Mouse (Mus musculus) cortical plate, adult 2 months (tissue): ENCODE data around the gene Gm45234. TPM values are rescaled to one million over a fixed set of nuclear protein-coding genes. Genes with fewer than 3 reads are reported as not detected.

Experiments
- H3K27ac ChIP-seq: fragments of 200-500 bp; 2 replicates; pipeline ENCODE4 v1.5.1; 2012; ENCODE audit warnings: low read length, control low read depth, inconsistent platforms; ENCODE audit not compliant: insufficient read depth
- H3K4me1 ChIP-seq: fragments of 200-500 bp; 2 replicates; pipeline ENCODE4 v1.6.1; 2011; ENCODE audit warnings: low read length; ENCODE audit not compliant: control insufficient read depth, insufficient read depth
- H3K4me3 ChIP-seq: fragments of 200-500 bp; 2 replicates; pipeline ENCODE4 v1.5.1; 2011; ENCODE audit warnings: mild to moderate bottlenecking, low read length, control low read depth; ENCODE audit not compliant: insufficient read depth
- CTCF ChIP-seq: fragments of 200-500 bp; IDR thresholded peaks from 2 replicates; pipeline ENCODE4 v1.5.1; 2011; ENCODE audit warnings: mild to moderate bottlenecking, control low read depth, low read length; ENCODE audit not compliant: insufficient read depth; ENCODE audit errors: extremely low read depth
- POLR2A ChIP-seq: fragments of 200-500 bp; IDR thresholded peaks from 2 replicates; pipeline ENCODE4 v1.6.1; 2011; ENCODE audit warnings: mild to moderate bottlenecking, low read length, control low read depth; ENCODE audit not compliant: insufficient read depth; ENCODE audit errors: extremely low read depth
- polyA plus RNA-seq: library from polyadenylated mRNA; depleted of rRNA; stranded (reverse); fragments of >200 nt; gene quantifications from 2 replicates; pipeline ENCODE4 v1.2.3, GENCODE M21; 2012

Gm45234 gene
- polyA plus RNA-seq, 1 experiment, result not detected

DNA sequence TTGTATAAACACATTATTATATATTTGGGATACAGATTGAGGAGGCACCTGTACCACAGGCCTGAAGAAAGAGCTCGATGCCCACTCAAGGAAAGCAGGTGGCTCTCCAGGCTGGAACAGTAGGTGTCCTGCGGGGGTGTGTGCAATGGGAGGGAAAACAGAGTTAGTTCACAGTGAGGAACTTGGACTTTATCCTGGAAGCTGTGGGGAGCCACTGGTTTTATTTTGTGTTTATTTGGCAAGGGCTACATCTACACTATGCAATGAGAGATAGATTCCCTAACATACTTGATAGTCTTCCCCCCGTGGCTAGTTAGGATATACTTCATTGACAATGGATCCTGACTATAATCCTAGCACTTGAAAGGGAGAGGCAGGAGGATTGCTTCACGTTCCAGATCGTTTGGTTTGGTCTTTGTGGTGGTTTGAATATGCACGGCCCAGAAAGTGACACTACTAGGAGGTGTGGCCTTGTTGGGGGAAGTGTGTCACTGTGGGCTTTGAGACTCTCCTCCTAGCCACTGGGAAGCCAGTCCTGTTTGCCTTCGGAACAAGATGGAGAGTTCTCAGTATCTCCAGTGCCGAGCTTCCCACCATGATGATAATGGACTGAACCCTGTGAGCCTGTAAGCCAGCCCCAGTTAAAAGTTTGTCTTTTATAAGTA lies 31.1 kb upstream of the Gm45234 start:
- no peak overlapping the region for H3K4me3 ChIP-seq
- no peaks in the 10 kb centered on the region for H3K4me1 ChIP-seq
- TF ChIP-seq CTCF, result no peak
- TF ChIP-seq POLR2A, result no peak
- no peak overlapping the region for H3K27ac ChIP-seq

- Histone ChIP-seq H3K4me3 (no peak overlapping the region), H3K27ac (no peak overlapping the region), H3K4me1 (peaks cover 7% of the 10 kb centered on the region)
- TF ChIP-seq POLR2A (no peak), CTCF (no peak)
Observed at GRCm38 (mm10) chr6:124782436-124782835, 26.6 kb upstream of the Gm45234 start.

DNA sequence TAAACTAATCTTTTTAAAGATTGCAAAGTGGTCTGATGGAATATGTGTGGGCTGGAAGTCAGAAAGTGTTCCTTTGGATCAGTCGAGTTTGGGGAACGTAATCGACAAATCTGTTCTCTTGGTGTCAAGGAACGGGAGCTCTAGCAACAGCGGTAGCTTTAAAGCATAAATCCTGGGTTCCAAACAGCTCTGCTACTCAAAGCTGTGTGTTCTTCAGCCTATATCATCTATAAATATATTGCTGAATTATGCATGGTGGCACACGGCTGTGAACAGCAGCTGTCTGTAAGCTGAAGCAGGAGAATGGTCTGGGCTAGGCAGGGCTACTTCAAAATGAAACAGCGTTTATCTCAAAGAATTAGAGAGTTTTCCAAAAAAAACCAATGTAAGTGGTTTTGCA lies 25.1 kb upstream of the Gm45234 start:
- Histone ChIP-seq H3K4me1 (peaks cover 7% of the 10 kb centered on the region), H3K27ac (no peak overlapping the region), H3K4me3 (no peak overlapping the region)
- TF ChIP-seq CTCF (no peak), POLR2A (no peak)

GRCm38 (mm10) chr6:124779984-124780416 lies 24.2 kb upstream of the Gm45234 start:
- no peak overlapping the region for H3K27ac ChIP-seq

DNA sequence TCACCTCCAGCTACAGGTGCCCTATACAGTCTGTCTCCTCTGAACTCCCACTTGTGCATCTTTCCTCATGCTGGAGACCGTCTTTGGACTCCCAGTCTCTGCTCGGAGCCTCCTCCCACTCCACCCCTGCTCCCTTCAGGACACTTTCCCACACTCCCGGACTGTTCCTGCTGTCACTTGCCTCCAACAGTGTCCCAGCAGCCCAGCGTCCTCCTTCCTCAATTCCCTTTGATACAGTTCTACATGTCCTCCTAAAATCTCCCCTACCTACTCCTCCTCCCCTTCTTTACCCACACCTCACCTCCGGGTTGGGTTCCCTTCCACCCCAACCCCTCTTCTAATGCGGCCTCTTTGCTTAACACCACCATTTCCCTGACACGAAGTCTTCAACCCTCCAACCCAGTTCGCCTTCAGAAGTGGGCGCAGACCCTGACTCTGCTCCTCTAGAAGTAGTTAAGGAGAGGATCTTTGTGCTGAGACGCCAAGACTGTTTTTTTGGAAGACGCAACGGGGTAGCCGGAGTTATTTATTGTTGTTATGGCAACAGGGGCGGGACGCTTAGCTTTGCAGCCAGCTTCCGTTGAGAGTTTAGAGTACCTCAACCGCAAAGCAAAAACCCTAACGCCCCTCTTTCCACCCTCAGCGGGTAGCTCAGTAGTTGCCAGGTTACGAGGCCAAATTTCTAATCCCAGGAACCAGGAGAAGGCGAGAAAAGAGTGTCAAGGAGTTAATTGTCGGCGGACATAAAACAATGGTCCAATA lies 23.6 kb upstream of the Gm45234 start, which contains the start of gene Lrrc23:
Gene Lrrc23 (minus strand): TSS at position 506 of the 762 bp plus-strand sequence.
- peaks cover 7% of the 10 kb centered on the region for H3K4me1 ChIP-seq
- H3K4me3 ChIP-seq, result 0 out of 2 replicates have a peak within 1 kb of the TSS, but pooled peaks have one; percentile 5
- no peak within 1 kb of the TSS for H3K27ac ChIP-seq
- TF ChIP-seq POLR2A (no peak), CTCF (no peak)

More at GRCm38 (mm10) chr6:124779984-124780416, 24.2 kb upstream of the Gm45234 start:
- Histone ChIP-seq H3K4me3 (0 out of 2 replicates have a peak overlapping the region, but pooled peaks have one; percentile 5), H3K4me1 (peaks cover 7% of the 10 kb centered on the region)
- TF ChIP-seq CTCF (no peak), POLR2A (no peak)

GRCm38 (mm10) chr6:124770511-124770910 lies 14.7 kb upstream of the Gm45234 start:
- no peaks in the 10 kb centered on the region for H3K4me1 ChIP-seq
- H3K4me3 ChIP-seq, result no peak overlapping the region
- no peak overlapping the region for H3K27ac ChIP-seq
- TF ChIP-seq CTCF, result no peak
- TF ChIP-seq POLR2A, result no peak

DNA sequence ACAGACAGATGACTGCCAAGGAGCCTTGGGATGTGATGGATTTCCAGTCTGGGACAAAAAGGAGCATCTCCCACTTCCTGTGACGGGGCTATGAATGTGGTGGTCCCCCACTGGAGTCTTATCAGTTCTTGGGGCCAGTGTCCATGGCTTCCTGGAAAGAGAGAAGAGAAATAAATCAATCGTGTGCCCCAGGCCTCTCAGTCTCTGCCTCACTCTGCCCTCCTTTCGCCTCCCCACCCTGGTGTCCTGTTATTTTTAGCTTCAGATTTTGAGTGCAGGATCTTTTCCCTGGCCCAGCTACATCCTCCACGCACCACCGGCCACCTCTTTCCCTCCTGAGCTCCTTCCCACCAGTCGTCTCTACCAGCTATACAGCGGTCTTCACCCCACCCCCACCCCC lies 14.2 kb upstream of the Gm45234 start:
- peak overlapping the region; percentile 61 for H3K27ac ChIP-seq
- no peaks in the 10 kb centered on the region for H3K4me1 ChIP-seq
- no peak for TF ChIP-seq CTCF
- no peak for TF ChIP-seq POLR2A
- H3K4me3 ChIP-seq, result peak overlapping the region; percentile 96

GRCm38 (mm10) chr6:124769101-124769765 lies 13.4 kb upstream of the Gm45234 start, which contains the start of gene Eno2:
Eno2 (minus strand) TSS chr6:124769673.
- peak; percentile 58; the same call in 1 of the 2 replicates for TF ChIP-seq POLR2A
- TF ChIP-seq CTCF, result no peak
- H3K27ac ChIP-seq, result peak within 1 kb of the TSS; percentile 73
- H3K4me3 ChIP-seq, result peak within 1 kb of the TSS; percentile 96
- H3K4me1 ChIP-seq, result no peaks in the 10 kb centered on the region

GRCm38 (mm10) chr6:124768704-124769044 lies 12.9 kb upstream of the Gm45234 start:
- TF ChIP-seq POLR2A (no peak), CTCF (no peak)

More at GRCm38 (mm10) chr6:124768704-124769044, 12.9 kb upstream of the Gm45234 start:
- H3K4me3 ChIP-seq, result peak overlapping the region; percentile 96
- peak overlapping the region; percentile 73 for H3K27ac ChIP-seq
- H3K4me1 ChIP-seq, result no peaks in the 10 kb centered on the region
